Mouse (Mus musculus) liver, embryonic 18 days (tissue): ENCODE results near the gene Gsdma2. TPM values are rescaled to one million over a fixed set of nuclear protein-coding genes. Genes with fewer than 3 reads are reported as not detected.

Experiments used
- polyA plus RNA-seq: library from polyadenylated mRNA; depleted of rRNA; stranded (reverse); fragments of >200 nt; gene quantifications from 2 replicates; pipeline ENCODE4 v1.2.3, GENCODE M21; 2012; rRNA removed

Gsdma2 gene
- not detected in 2 replicates for polyA plus RNA-seq

GRCm38 (mm10) chr11:98646459-98646858, at the start of gene Gsdma2:
TSS of gene Gsdma2 (plus strand) at chr11:98646759.

GRCm38 (mm10) chr11:98597991-98598390, 48.6 kb upstream of the Gsdma2 start, which contains the start of gene Lrrc3c:
TSS of gene Lrrc3c (plus strand) at chr11:98598291.

GRCm38 (mm10) chr11:98625611-98626410, 20.7 kb upstream of the Gsdma2 start, which contains the start of the genes Gm12355 and Gsdma3:
TSS of gene Gm12355 (minus strand) at chr11:98625661.
TSS of gene Gsdma3 (plus strand) at chr11:98626360.

GRCm38 (mm10) chr11:98664091-98664490, 17.5 kb downstream of the Gsdma2 start, which contains the start of gene Gsdma:
TSS of gene Gsdma (plus strand) at chr11:98664351.

GRCm38 (mm10) chr11:98681786-98682745, 35.5 kb downstream of the Gsdma2 start, which contains the start of gene Psmd3:
TSS of gene Psmd3 (plus strand) at chr11:98682554.

GRCm38 (mm10) chr11:98701213-98701670, 54.7 kb downstream of the Gsdma2 start, which contains the start of gene Csf3:
TSS of gene Csf3 (plus strand) at chr11:98701263.

Other genes with a start within 250 kb of the Gsdma2 start
- 3.2 and 3.8 TPM in 2 replicates for gene Pgap3, start 246.3 kb upstream of the Gsdma2 start, polyA plus RNA-seq
- 1.2 and 1.4 TPM in 2 replicates for gene Erbb2, start 234.3 kb upstream of the Gsdma2 start, polyA plus RNA-seq
- gene Mien1, start 207.8 kb upstream of the Gsdma2 start, polyA plus RNA-seq: 47.0 and 54.6 TPM in 2 replicates
- 55.0 and 55.3 TPM in 2 replicates for gene Grb7, start 200.4 kb upstream of the Gsdma2 start, polyA plus RNA-seq
- gene Ikzf3, start 100.7 kb upstream of the Gsdma2 start, polyA plus RNA-seq: 1.1 TPM in 2 replicates
- 0.30 and 0.43 TPM in 2 replicates for gene Zpbp2, start 95.7 kb upstream of the Gsdma2 start, polyA plus RNA-seq
- 27.8 and 29.1 TPM in 2 replicates for gene Ormdl3, start 59.4 kb upstream of the Gsdma2 start, polyA plus RNA-seq
- not detected in 2 replicates for gene Lrrc3c, start 48.5 kb upstream of the Gsdma2 start, polyA plus RNA-seq
- 0.07 and 0.10 TPM in 2 replicates for gene Gm12355, start 21.1 kb upstream of the Gsdma2 start, polyA plus RNA-seq
- gene Gsdma3, start 20.4 kb upstream of the Gsdma2 start, polyA plus RNA-seq: not detected in 2 replicates
- gene Gsdma, start 17.6 kb downstream of the Gsdma2 start, polyA plus RNA-seq: not detected in 2 replicates
- gene Psmd3, start 35.8 kb downstream of the Gsdma2 start, polyA plus RNA-seq: 62.1 and 63.2 TPM in 2 replicates
- gene Csf3, start 54.5 kb downstream of the Gsdma2 start, polyA plus RNA-seq: not detected in 2 replicates
- gene Med24, start 82.7 kb downstream of the Gsdma2 start, polyA plus RNA-seq: 17.2 and 18.6 TPM in 2 replicates
- gene Thra, start 93.9 kb downstream of the Gsdma2 start, polyA plus RNA-seq: 11.4 and 13.3 TPM in 2 replicates
- 0.97 and 1.4 TPM in 2 replicates for gene Nr1d1, start 128.6 kb downstream of the Gsdma2 start, polyA plus RNA-seq
- 16.2 and 18.9 TPM in 2 replicates for gene Msl1, start 148.8 kb downstream of the Gsdma2 start, polyA plus RNA-seq
- gene Casc3, start 158.1 kb downstream of the Gsdma2 start, polyA plus RNA-seq: 9.3 and 11.4 TPM in 2 replicates
- gene Rapgefl1, start 190.0 kb downstream of the Gsdma2 start, polyA plus RNA-seq: 0.62 and 0.85 TPM in 2 replicates
- gene Wipf2, start 216.9 kb downstream of the Gsdma2 start, polyA plus RNA-seq: 1.7 and 2.3 TPM in 2 replicates